Comparison of ENCODE assay signal across 31 mouse cellular contexts in the genomic region with DNA sequence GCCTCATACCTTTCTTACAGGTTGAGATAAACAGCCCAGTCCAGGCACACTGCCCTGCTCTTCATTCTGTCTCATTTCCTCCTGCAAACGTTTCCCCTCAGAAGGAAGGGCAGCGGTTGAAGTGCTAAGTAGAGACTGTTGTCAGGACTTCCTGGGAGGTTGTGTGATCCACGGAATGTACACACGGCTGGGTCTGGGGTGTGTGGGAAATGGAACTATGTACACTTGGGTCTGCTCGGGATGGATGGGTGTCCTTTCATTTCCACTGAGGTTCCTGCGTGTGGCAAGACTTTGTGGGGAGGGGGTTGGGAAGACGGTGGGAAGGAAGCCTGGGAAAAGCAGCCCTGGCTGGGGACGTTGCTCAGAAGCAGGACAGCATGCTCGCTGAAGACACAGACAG.
"Had no signal": no experiment of that assay in that cellular context is flagged by ENCODE, and none has a peak within 500 bp of the region (broad histone marks: within the 10 kb centered on the region; RNA-seq: fewer than 3 reads in every experiment).

No protein-coding gene starts in this region.

- H3K4me3 ChIP-seq: heart, embryonic 12.5 days; heart, embryonic 15.5 days; hindbrain, embryonic 10.5 days; hindbrain, embryonic 12.5 days; hindbrain, embryonic 13.5 days; hindbrain, embryonic 15.5 days; intestine, embryonic 15.5 days; kidney, embryonic 15.5 days; layer of hippocampus, adult 2 months; left cerebral cortex, adult 2 months had no signal

- ATAC-seq: hindbrain, embryonic 16.5 days; hindbrain, postnatal 0 days; inflammation-experienced regulatory T-cells, adult 6 months; intestine, embryonic 15.5 days; intestine, embryonic 16.5 days; intestine, postnatal 0 days had no signal

- H3K27me3 ChIP-seq: heart, embryonic 12.5 days; heart, embryonic 15.5 days; hindbrain, embryonic 12.5 days; hindbrain, embryonic 13.5 days; hindbrain, embryonic 15.5 days; intestine, embryonic 15.5 days; kidney, embryonic 15.5 days had no signal

- H3K27ac ChIP-seq: heart, embryonic 15.5 days; hindbrain, embryonic 12.5 days; hindbrain, embryonic 13.5 days; hindbrain, embryonic 14.5 days; hindbrain, embryonic 15.5 days; hindbrain, postnatal 0 days; intestine, embryonic 15.5 days; kidney, embryonic 15.5 days; kidney, postnatal 0 days; layer of hippocampus, adult 2 months; left cerebral cortex, adult 2 months had no signal

- DNase-seq: heart, postnatal 10 days; heart, postnatal 14 days; heart, postnatal 36 days; heart, postnatal 4 days; kidney, adult 11 months; kidney, adult 18-20 months; kidney, adult 2 months; kidney, adult 8-10 months; kidney, postnatal 14 days; kidney, postnatal 36 days; kidney, postnatal 4 days; layer of hippocampus, adult 9-11 months; layer of hippocampus, postnatal 36 days had no signal

- H3K9me3 ChIP-seq: heart, embryonic 12.5 days; heart, embryonic 15.5 days; hindbrain, embryonic 10.5 days; hindbrain, embryonic 12.5 days; hindbrain, embryonic 13.5 days; hindbrain, embryonic 15.5 days; intestine, embryonic 15.5 days; kidney, embryonic 15.5 days had no signal

- H3K4me1 ChIP-seq: heart, embryonic 12.5 days; heart, embryonic 15.5 days; hindbrain, embryonic 13.5 days; hindbrain, embryonic 15.5 days; intestine, embryonic 15.5 days; kidney, embryonic 15.5 days had no signal

- H3K9ac ChIP-seq: heart, embryonic 12.5 days; heart, embryonic 15.5 days; hindbrain, embryonic 13.5 days; hindbrain, embryonic 14.5 days; hindbrain, embryonic 15.5 days; intestine, embryonic 15.5 days; kidney, embryonic 15.5 days had no signal

- H3K4me2 ChIP-seq: heart, embryonic 11.5 days; heart, embryonic 12.5 days; heart, embryonic 15.5 days; hindbrain, embryonic 12.5 days; hindbrain, embryonic 13.5 days; hindbrain, embryonic 14.5 days; hindbrain, embryonic 15.5 days; intestine, embryonic 15.5 days; kidney, embryonic 15.5 days had no signal

- H3K36me3 ChIP-seq: hindbrain, embryonic 10.5 days had no signal
